Mouse (Mus musculus) yolk sac, embryonic 10.5 days (tissue): ENCODE data around the gene Hopx.

Experiments
- DNase-seq: peaks from one replicate; pipeline ENCODE4 v3.0.0-alpha.2; 2017; ENCODE audit warnings: low spot score

Hopx gene

DNA sequence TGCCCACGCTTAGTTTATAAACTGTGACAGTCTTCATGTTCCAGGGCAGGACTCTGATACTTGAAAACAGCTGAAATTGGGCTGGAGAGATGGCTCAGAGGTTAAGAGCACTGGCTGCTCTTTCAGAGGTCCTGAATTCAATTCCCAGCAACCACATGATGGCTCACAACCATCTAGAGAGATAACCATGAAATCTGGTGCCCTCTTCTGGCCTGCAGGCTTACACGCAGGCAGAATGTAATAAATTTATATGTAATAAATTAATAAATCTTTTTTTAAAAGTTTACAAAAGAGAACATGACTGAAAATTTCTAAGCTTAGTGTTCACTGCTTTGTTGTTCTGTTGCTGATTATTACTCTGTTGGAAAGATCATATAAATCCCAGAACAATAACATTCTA is 43.9 kb downstream of the Hopx start:
- no peak for DNase-seq

GRCm38 (mm10) chr5:77067321-77067720 is 47.6 kb downstream of the Hopx start:
- DNase-seq: no peak

DNA sequence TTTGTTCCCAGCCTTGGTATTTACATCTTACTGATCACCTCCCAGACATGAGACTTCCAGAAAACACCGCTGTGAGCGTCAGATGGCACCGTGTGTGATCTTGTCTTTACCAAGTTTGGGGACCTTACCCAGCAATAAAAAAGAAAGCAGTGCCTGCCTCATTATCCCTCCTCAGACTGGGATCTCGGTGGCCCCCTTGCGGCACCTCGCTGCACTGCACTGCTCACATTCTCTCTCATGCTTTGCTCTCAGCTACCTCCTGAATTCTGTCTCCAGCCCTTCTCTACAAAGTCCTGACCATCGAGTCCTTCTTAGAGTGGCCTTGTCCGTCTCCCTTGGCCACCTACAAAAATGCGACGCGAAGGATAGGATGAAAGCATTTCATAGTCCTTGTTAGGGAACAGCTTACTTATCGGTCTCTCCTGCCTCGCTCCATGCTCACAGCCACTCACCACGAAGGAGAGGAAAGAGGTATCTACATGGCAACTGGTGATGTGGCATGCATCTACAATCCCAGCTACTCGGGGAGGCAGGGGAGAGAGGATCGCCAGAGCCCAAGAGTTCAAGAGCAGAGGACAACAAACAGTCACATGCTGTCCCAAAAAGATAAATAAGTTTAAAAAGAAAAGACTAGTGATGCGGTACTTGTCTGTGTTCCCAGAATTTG is 53.4 kb downstream of the Hopx start:
- peak; percentile 29 for DNase-seq

- DNase-seq: no peak
These were observed 54.6 kb downstream of the Hopx start for GRCm38 (mm10) chr5:77060363-77060762.

DNA sequence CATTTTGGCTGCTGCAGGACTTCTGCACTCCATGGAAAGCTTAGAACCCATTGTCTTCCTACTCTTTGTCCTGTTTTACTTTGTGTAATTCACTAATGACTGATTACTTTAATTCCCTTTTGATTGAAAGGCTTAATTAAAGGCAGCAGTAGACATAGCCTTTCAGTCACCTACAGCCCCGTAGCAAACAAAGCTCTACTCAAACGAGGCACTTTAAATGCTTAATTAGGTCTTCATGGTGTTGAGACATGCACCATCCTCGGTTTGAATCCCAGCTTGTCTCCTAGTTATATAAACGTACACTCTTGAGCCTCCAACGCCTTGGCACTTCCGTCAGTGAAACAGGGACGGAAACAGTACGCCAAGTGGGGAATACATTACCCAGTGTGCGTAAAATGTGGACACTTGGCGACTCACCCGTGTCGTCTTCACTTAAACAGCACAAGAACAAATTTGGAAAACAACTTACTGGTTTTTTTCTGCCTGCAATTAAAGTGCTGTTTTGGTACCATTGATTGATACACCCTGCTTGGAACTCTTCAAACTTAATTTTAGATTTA is 58.0 kb downstream of the Hopx start:
- DNase-seq: no peak

- no peak for DNase-seq
These were observed 62.3 kb downstream of the Hopx start for GRCm38 (mm10) chr5:77052616-77053015.

DNA sequence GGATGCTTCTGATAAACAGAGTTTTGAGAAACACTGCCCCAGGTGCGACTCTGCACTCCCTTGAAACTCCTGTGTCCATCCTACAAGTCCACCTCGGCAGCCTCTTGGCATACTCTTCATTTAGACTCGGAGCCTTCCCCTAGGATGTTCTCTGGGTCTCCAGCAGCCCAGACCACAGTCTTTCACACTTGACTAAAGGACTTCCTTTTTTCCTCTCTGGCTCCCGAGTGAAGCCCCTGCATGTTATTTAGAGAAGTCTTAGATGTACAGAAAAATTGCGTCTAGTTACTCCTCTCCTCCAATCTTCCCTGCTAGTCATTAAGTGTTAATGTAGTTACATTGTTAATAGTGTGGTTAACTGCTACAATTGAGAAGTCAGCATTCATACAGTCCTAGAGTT is 70.6 kb downstream of the Hopx start:
- no peak for DNase-seq

GRCm38 (mm10) chr5:77039391-77039790 is 75.5 kb downstream of the Hopx start:
- DNase-seq: no peak

DNA sequence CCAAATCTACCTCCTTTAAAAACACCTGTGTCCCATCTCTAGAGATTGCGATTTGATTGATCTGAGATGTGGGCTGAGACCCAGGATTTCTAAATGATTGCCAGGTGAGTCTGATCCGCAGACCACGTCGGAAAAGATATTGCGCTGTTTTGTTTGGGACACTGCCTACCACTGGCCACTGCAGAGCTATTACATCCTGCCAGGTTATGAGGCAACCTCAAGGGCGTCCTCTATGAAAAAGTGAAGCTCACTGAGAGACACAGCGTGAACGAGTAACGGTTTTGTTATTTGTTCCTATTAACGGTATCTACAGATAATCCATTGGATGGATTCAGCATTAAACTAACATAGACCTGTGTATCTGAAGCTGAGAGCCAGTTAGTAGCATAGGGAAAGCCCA is 76.5 kb downstream of the Hopx start:
- DNase-seq: no peak
